ENCODE assay signal across 8 mouse cellular contexts in genomic region chr6:86404996-86405395, GRCm38 (mm10). TPM values are rescaled to one million over a fixed set of nuclear protein-coding genes. Genes with fewer than 3 reads are reported as not detected.
DNase-seq lines count a peak whose midpoint lies in the region; ATAC-seq and TF ChIP-seq lines count a peak whose summit lies in the region.

No protein-coding gene starts in this region.

- H3K27ac ChIP-seq in heart, embryonic 13.5 days (replicated peaks) = peak overlapping the region; percentile 100
- H3K27ac ChIP-seq in ES-E14 (ENCODE audit: insufficient read depth, low read depth, low read length, poor library complexity, severe bottlenecking) = no peak overlapping the region; the same call in 1 of the 2 replicates
- H3K27ac ChIP-seq in forebrain, embryonic 15.5 days (replicated peaks) = peak overlapping the region; percentile 99
- peak overlapping the region; percentile 96 for H3K27ac ChIP-seq in liver, embryonic 15.5 days (replicated peaks)

- no peak for ATAC-seq in heart, embryonic 13.5 days (ENCODE audit: extremely low read depth, insufficient number of reproducible peaks, low FRiP score, low TSS enrichment)
- ATAC-seq in forebrain, embryonic 15.5 days (replicated peaks) = no peak
- no peak for ATAC-seq in liver, embryonic 15.5 days (ENCODE audit: insufficient read depth)

- no peak for DNase-seq in heart, postnatal 25 days (ENCODE audit: low spot score)
- DNase-seq in ES-E14 (ENCODE audit: low read depth, low spot score) = no peak
- no peak for DNase-seq in frontal cortex, postnatal 25 days (ENCODE audit: low spot score in 2 of 2)
- DNase-seq in left cerebral cortex, postnatal 14 days (ENCODE audit: low spot score in 2 of 2) = no peak
- no peak for DNase-seq in layer of hippocampus, adult 9-11 months

- no peaks in the 10 kb centered on the region for H3K9me3 ChIP-seq in heart, embryonic 13.5 days
- H3K9me3 ChIP-seq in ES-E14 (ENCODE audit: control insufficient read depth, insufficient read depth, low read depth, low read length) = no peaks in the 10 kb centered on the region
- no peaks in the 10 kb centered on the region for H3K9me3 ChIP-seq in forebrain, embryonic 15.5 days
- no peaks in the 10 kb centered on the region for H3K9me3 ChIP-seq in liver, embryonic 15.5 days (replicated peaks)

- peak overlapping the region; percentile 98 for H3K9ac ChIP-seq in heart, embryonic 13.5 days
- peak overlapping the region; percentile 18; the same call in 1 of the 2 replicates for H3K9ac ChIP-seq in ES-E14 (ENCODE audit: insufficient read depth, low read depth, low read length, poor library complexity, severe bottlenecking)
- peak overlapping the region; percentile 83 for H3K9ac ChIP-seq in forebrain, embryonic 15.5 days (replicated peaks)
- H3K9ac ChIP-seq in liver, embryonic 15.5 days = peak overlapping the region; percentile 95

- H3K4me3 ChIP-seq in heart, embryonic 13.5 days = peak overlapping the region; percentile 84
- H3K4me3 ChIP-seq in ES-E14 (ENCODE audit: insufficient read depth in 1 of 2, low read depth in 1 of 2, low read length in 2 of 2, poor library complexity in 1 of 2, severe bottlenecking in 1 of 2) = peak overlapping the region; percentile 80
- H3K4me3 ChIP-seq in forebrain, embryonic 15.5 days = peak overlapping the region; percentile 52
- H3K4me3 ChIP-seq in liver, embryonic 15.5 days (replicated peaks) = peak overlapping the region; percentile 92

- in situ Hi-C loops in ES-E14 (cut with MboI; ENCODE audit: low sequenced_read_pairs in 2 of 2, unreplicated experiment in 2 of 2) = no loop called here

- no peaks in the 10 kb centered on the region for H3K27me3 ChIP-seq in heart, embryonic 13.5 days (replicated peaks)
- no peaks in the 10 kb centered on the region for H3K27me3 ChIP-seq in forebrain, embryonic 15.5 days
- H3K27me3 ChIP-seq in liver, embryonic 15.5 days = no peaks in the 10 kb centered on the region

- peaks cover 28% of the 10 kb centered on the region for H3K4me1 ChIP-seq in heart, embryonic 13.5 days
- no peaks in the 10 kb centered on the region for H3K4me1 ChIP-seq in ES-E14 (ENCODE audit: control insufficient read depth in 2 of 2, insufficient read depth in 2 of 2, low read length in 2 of 2, poor library complexity in 1 of 2)
- peaks cover 33% of the 10 kb centered on the region for H3K4me1 ChIP-seq in forebrain, embryonic 15.5 days
- peaks cover 36% of the 10 kb centered on the region for H3K4me1 ChIP-seq in liver, embryonic 15.5 days (replicated peaks)

- peak overlapping the region; percentile 72 for H3K4me2 ChIP-seq in heart, embryonic 13.5 days
- H3K4me2 ChIP-seq in forebrain, embryonic 15.5 days (replicated peaks) = peak overlapping the region; percentile 70
- peak overlapping the region; percentile 73 for H3K4me2 ChIP-seq in liver, embryonic 15.5 days

- H3K36me3 ChIP-seq in heart, embryonic 13.5 days = peaks cover 25% of the 10 kb centered on the region
- H3K36me3 ChIP-seq in ES-E14 (ENCODE audit: control insufficient read depth, insufficient read depth, low read length, poor library complexity, severe bottlenecking) = no peaks in the 10 kb centered on the region; the same call in 1 of the 2 replicates
- H3K36me3 ChIP-seq in forebrain, embryonic 15.5 days = peaks cover 2% of the 10 kb centered on the region; the same call in 1 of the 2 replicates
- peaks cover 6% of the 10 kb centered on the region; the same call in 1 of the 2 replicates for H3K36me3 ChIP-seq in liver, embryonic 15.5 days (replicated peaks)

- intact Hi-C loops in heart, postnatal 25 days (cut with DNase I) = loop anchor here (5.0 kb wide), 2 partner anchors 263 to 278 kb away; no protein-coding TSS in a partner anchor
- intact Hi-C loops in left cerebral cortex, postnatal 14 days (cut with DNase I) = no loop called here

- WGBS in heart, embryonic 13.5 days = under 1% methylated on average over 11 of the region's 11 CpGs
- WGBS in forebrain, embryonic 15.5 days = under 1% methylated on average over 11 of the region's 11 CpGs
- WGBS in liver, embryonic 15.5 days (ENCODE audit: insufficient replicate concordance) = 0% methylated on average over 11 of the region's 11 CpGs

TF ChIP-seq in ES-E14, 5 proteins besides CTCF, POLR2A, EP300 and RAD21:
- TF ChIP-seq ZC3H11A (IDR thresholded peaks at IDR 0.05; ENCODE audit: borderline replicate concordance, low read depth, low read length) = no peak
- TF ChIP-seq ZNF384 (IDR thresholded peaks at IDR 0.05; ENCODE audit: low read depth, low read length) = peak; percentile 12; the same call in 1 of the 2 replicates

RNA-seq across cellular contexts. Expression of gene Tia1, which starts 1.0 kb away (rescaled TPM):
- 120 and 125 TPM in 2 replicates for polyA plus RNA-seq in heart, embryonic 13.5 days (2015; fragmentation: Nextera tagmentation; extraction: Ambion mirVana)
- 10 to 100 TPM; 26.6 to 27.1 TPM for total RNA-seq in heart, postnatal 25 days (2021)
- total RNA-seq in ES-E14 (2012; rRNA removed) = 46.1 and 70.9 TPM in 2 replicates
- 396 and 401 TPM in 2 replicates for polyA plus RNA-seq in forebrain, embryonic 15.5 days (2015; fragmentation: Nextera tagmentation; extraction: Ambion mirVana)
- 19.1 and 20.8 TPM in 2 replicates for polyA plus RNA-seq in liver, embryonic 15.5 days (2015; fragmentation: Nextera tagmentation; extraction: Ambion mirVana)
- total RNA-seq in left cerebral cortex, postnatal 14 days (2021) = 100 to 1,000 TPM; 106 to 107 TPM

RNA-seq across cellular contexts. Expression of gene Pcyox1, which starts 8.0 kb away (rescaled TPM):
- 51.2 and 52.0 TPM in 2 replicates for polyA plus RNA-seq in heart, embryonic 13.5 days (2015; fragmentation: Nextera tagmentation; extraction: Ambion mirVana)
- 10 to 100 TPM; 62.1 to 72.9 TPM for total RNA-seq in heart, postnatal 25 days (2021)
- 41.5 and 58.5 TPM in 2 replicates for total RNA-seq in ES-E14 (2012; rRNA removed)
- polyA plus RNA-seq in forebrain, embryonic 15.5 days (2015; fragmentation: Nextera tagmentation; extraction: Ambion mirVana) = 102 and 110 TPM in 2 replicates
- polyA plus RNA-seq in liver, embryonic 15.5 days (2015; fragmentation: Nextera tagmentation; extraction: Ambion mirVana) = 58.6 and 66.3 TPM in 2 replicates
- 100 to 1,000 TPM; 108 to 109 TPM for total RNA-seq in left cerebral cortex, postnatal 14 days (2021)

RNA-seq across cellular contexts. Expression of gene Gm44790, which starts 21.5 kb away (rescaled TPM):
- 0.60 TPM in 1 of 2 replicates, not detected in the other for polyA plus RNA-seq in heart, embryonic 13.5 days (2015; fragmentation: Nextera tagmentation; extraction: Ambion mirVana)
- total RNA-seq in heart, postnatal 25 days (2021) = under 1 TPM in 1 of 2 experiments, not detected in 1; 0.36 TPM
- total RNA-seq in ES-E14 (2012; rRNA removed) = 0.31 and 3.3 TPM in 2 replicates
- not detected in 2 replicates for polyA plus RNA-seq in forebrain, embryonic 15.5 days (2015; fragmentation: Nextera tagmentation; extraction: Ambion mirVana)
- not detected in 2 replicates for polyA plus RNA-seq in liver, embryonic 15.5 days (2015; fragmentation: Nextera tagmentation; extraction: Ambion mirVana)
- total RNA-seq in left cerebral cortex, postnatal 14 days (2021) = under 1 TPM in 1 of 2 experiments, not detected in 1; 0.49 TPM

RNA-seq across cellular contexts. Expression of gene C87436, which starts 33.2 kb away (rescaled TPM):
- polyA plus RNA-seq in heart, embryonic 13.5 days (2015; fragmentation: Nextera tagmentation; extraction: Ambion mirVana) = 16.8 and 20.0 TPM in 2 replicates
- total RNA-seq in heart, postnatal 25 days (2021) = 10 to 100 TPM in 1 of 2 experiments, 1 to 10 TPM in 1; 9.1 to 12.4 TPM
- total RNA-seq in ES-E14 (2012; rRNA removed) = 12.5 and 13.1 TPM in 2 replicates
- polyA plus RNA-seq in forebrain, embryonic 15.5 days (2015; fragmentation: Nextera tagmentation; extraction: Ambion mirVana) = 33.2 and 35.3 TPM in 2 replicates
- 10.3 and 11.1 TPM in 2 replicates for polyA plus RNA-seq in liver, embryonic 15.5 days (2015; fragmentation: Nextera tagmentation; extraction: Ambion mirVana)
- total RNA-seq in left cerebral cortex, postnatal 14 days (2021) = 10 to 100 TPM; 13.7 to 14.3 TPM

RNA-seq across cellular contexts. Expression of gene Snrpg, which starts 33.9 kb away (rescaled TPM):
- polyA plus RNA-seq in heart, embryonic 13.5 days (2015; fragmentation: Nextera tagmentation; extraction: Ambion mirVana) = 315 and 377 TPM in 2 replicates
- total RNA-seq in heart, postnatal 25 days (2021) = 10 to 100 TPM; 45.9 to 49.7 TPM
- total RNA-seq in ES-E14 (2012; rRNA removed) = 672 and 786 TPM in 2 replicates
- 510 and 573 TPM in 2 replicates for polyA plus RNA-seq in forebrain, embryonic 15.5 days (2015; fragmentation: Nextera tagmentation; extraction: Ambion mirVana)
- 251 and 306 TPM in 2 replicates for polyA plus RNA-seq in liver, embryonic 15.5 days (2015; fragmentation: Nextera tagmentation; extraction: Ambion mirVana)
- total RNA-seq in left cerebral cortex, postnatal 14 days (2021) = 10 to 100 TPM; 63.3 to 71.7 TPM

Comparison
In these comparisons a context has a peak if more than half of its experiments do, and no peak if none do; other contexts are left out.
1. H3K9ac ChIP-seq: peak in every context shown above with its lines; median percentile 98 in heart, embryonic 13.5 days; 95 in liver, embryonic 15.5 days; 83 in forebrain, embryonic 15.5 days; 18 in ES-E14.